Mouse (Mus musculus): ENCODE data around the gene Atp6v1b1.

DNA sequence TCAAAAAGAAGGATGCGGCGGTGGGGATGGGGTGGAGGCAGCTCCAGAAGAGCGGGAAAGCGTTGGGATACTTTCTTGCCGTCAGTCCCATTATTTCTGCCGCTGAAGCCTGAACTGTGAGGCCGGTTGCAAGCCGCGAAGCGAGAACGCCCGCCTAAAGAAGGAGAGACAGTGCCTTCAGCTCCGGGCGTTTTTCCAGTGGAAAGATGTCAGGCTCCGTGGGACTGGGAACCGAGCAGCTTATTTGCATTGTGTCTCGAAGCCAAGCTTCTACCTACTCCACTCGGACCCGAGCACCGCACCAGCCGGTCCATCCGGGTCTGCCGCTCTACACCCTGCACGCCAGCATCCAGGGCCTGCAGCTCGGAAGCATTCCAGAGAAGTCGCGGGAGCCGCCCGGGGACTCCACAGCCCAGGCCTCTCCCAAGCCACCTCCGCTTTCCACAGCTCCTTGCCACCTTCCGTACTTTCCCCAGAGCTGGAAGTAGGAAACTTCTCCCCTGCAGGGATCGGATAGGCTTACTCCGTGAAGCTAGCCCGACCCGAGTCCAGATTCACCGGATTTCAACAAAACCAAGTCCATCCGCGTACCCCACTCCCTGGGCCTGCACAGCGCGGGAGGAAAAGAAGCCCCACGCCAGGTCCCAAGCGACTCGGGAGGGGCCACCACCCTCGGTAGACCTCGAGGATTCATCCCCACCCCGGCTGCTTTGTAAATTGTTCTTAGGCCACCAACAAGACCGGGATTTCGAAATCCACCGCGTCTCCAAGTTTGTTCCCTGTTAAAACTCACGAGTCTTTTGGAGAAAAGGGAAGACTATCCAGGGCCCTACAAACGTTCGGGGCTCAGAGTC lies 40.4 kb upstream of the Atp6v1b1 start:
- TF ChIP-seq CTCF (IDR thresholded peaks at IDR 0.05; ENCODE audit: borderline replicate concordance, control insufficient read depth, extremely low read depth, insufficient read depth, low read length, poor library complexity) (no peak), POLR2A (IDR thresholded peaks at IDR 0.05; ENCODE audit: control insufficient read depth, extremely low read depth, insufficient read depth, low read length, poor library complexity) (no peak)
